Mouse (Mus musculus) spleen, postnatal 14 days (tissue): ENCODE measurements around the gene Bag5.

ENCODE experiments used
- DNase-seq, 2 experiments: peaks; one replicate each; pipeline ENCODE4 v3.0.0; 2021 to 2022; ENCODE audit warnings: low spot score in 2 of 2

Gene Bag5

GRCm38 (mm10) chr12:111698346-111698913, 14.6 kb downstream of the Bag5 start:
- no peak for DNase-seq

GRCm38 (mm10) chr12:111697708-111698107, 15.3 kb downstream of the Bag5 start:
- DNase-seq: no peak

DNA sequence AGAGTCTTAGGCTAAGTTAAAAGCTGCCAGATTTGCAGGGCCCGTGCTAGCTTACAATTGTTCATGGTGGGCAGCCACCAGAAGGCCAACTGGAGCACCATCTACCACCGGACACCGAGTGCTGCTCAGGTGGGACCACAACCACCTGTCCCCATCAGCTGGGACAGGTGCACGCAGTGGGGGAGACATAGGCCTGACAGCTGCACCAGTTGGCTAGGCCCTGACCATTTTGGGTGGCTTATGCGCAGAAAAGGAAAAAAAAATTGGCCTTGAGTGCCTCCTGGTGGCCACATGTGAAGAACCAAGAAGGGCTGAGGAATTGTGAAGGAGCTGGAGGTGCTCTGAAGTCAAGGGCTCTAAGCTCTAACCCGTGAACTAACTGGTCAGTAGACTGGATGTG, 16.8 kb downstream of the Bag5 start:
- DNase-seq: peak in 1 of 2 experiments; percentile 42

DNA sequence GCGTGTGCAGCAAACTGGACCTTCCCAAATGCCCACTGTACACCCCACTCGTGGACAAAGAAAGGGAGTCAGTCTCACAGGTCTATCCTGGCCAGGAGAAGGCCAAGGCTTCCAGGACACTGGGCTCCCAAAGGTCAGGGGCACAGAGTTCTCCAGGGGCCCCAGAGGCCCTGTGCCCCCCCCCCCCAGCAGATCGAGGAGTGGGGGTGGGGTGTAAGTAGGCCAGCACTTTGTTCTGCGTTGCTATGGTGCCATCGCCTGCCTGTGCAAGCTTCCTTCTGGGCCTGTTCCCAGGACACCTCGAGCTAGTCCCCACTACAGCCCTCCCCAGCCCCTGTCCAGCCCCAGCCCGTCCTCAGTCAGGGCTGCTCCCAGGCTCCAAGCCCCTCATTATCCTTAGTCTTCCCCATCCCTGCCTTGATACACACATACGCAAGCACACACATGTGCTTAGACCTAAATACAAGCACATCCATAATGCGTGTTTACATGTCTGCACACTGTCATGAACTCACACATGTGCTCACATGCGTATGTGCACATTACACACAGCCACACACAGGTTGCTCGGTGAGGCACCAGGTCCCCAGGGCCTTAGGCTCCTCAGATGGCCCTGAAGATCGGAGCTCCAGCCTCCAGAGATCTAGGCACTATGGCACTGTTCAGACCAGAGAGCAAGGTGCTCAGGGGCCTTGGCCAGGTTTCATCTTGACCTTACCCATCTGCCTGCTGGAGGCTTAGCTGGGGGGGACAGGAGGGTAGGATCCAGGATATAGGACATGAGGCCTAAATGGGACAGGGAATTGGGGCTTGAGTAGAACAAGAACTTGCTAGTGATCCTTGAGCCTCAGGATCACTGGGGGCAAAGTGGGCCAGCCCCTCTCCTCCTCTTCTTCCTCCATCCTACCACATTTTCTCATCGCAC, 17.9 kb downstream of the Bag5 start:
- DNase-seq: no peak

DNA sequence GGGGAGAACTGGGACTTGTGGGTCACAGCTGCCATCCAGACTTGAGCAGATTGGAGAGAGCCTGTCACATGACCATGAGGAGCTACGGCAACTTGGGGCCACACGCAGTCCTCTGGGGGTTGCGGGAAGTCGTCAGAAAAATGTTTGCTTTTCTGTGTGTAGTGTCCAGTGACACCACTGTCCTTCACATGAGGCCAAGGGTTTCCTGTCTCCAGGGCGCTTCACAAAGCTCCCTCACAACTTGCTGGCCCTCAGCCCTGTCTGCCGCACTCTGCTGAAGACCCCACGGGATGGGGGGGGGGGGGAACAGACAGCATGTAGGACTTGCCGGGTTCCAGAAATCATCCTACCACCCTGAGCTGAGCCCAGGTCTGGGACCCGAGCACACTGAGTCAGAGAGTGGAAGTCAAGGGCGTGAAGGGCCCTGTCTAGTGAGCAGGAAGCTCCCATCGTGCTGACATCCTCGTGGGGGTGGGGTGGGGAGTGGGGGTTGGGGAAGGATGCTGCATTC, 18.7 kb downstream of the Bag5 start:
- DNase-seq: no peak

DNA sequence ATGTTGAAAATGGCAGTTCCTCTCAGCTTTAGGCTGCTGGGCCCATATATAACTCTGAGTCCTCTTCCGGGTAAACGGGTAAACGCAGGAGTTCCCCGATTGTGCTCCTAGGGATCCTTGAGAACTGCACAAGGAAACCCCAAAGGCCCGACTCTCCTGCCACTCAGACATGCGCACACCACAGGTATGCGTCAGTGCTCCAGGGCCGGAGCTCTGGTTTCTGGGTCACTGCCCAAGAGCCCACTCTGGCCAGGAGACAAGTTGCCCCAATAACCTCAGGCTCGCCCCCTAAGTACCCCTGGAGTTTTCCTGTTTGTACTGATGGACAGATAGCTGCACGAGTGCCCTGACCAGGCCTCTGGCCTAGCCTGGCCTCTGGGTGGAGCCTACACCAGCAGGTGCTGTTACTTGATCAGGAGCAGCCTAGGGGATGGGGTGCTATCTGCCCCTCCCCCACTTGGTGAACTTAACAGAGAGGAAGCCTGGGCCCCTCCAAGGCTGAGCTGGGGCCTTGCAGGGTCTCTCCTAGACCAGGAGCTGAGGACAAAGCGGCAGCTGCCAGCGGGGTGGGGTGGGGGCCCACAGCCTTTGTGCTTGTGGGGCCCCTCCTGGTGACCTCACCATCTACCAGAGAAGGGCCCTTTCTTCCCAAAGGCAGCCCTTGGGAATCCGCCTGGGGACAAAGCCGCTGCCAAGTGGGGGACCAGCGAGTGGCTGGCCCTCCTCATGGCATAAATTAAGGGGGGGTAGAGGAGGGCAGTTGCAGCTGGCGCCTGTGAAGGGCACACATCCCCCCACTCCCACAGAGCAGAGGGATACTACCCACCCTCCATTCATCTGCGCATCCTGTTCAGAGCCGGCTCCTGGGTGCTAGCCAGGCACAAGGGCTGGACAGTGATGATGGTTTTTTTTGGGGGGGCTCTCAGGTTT, 19.5 kb downstream of the Bag5 start:
- DNase-seq: no peak

- no peak for DNase-seq
Observed at GRCm38 (mm10) chr12:111692899-111693298, 20.2 kb downstream of the Bag5 start.

GRCm38 (mm10) chr12:111691346-111691872, 21.6 kb downstream of the Bag5 start:
- no peak for DNase-seq

DNA sequence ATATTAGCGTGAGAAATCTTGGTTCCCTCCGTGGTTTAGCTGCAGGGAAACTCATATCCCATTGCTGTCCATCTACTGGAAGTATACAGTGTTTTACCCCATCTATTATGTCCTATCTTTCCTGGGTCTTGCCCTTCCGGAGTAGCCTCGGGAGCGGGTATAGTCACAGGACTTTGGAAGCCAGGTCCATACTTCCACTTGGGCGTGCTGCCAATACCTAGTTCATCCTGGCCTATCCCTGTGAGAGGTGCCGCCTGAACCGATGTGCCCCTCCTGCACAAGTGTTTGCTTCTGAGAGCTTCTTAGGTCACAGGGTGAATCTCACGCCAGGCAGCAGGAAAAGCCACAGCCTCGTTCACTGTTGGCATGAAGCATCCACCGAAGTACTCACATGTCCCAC, 23.6 kb downstream of the Bag5 start:
- DNase-seq: no peak

DNA sequence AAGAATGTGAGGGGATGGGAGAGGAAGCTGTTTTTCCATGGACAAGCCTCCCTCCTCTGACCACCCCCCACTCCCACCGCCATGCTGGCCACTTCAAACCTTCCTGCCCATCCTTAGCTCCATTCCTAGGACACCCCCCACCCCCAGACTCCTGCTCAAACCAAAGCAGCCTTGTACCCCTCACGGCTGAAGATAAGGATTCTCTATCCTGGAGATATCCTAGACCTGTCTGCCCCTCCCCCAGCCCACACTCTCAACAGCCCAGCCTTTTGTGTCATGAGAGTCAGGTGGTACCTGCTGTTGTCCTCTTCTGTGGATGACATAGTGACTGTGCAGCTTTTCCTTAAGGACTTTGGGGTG, 25.0 kb downstream of the Bag5 start:
- no peak for DNase-seq

DNA sequence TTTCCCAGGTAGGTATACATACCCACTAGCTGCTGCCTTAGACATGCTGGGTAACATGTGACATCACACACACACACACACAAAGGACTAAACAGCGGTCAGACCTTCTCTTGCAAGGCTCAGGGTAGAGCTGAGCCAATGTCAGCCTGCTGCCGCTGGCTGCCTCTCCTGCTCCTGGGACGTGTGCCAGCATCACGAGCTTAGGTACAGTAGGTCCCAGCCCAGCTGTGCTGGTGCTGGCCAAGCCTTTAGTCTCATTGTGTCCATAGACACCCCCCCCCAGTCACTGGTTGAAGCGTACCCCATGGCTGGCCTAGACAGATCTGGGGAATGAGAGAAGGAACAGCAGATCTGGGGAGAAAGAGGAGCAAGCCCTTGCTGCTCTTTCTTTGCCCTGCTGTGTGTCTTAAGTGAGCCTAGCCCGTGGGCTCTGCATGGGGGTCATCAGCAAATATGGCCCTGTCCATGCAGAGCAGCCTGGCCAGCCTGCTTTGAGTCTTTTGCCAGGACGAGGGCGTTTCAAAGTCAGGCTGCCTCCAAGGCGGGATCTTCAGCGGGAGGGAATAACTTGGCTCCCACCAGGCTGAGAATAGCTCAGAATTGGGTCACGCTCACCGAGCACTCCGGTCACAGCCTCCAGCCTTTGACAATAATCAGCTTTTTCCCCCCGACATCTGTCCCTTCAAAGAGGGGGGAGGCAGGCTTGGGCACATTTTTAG, 25.5 kb downstream of the Bag5 start:
- DNase-seq: no peak

DNA sequence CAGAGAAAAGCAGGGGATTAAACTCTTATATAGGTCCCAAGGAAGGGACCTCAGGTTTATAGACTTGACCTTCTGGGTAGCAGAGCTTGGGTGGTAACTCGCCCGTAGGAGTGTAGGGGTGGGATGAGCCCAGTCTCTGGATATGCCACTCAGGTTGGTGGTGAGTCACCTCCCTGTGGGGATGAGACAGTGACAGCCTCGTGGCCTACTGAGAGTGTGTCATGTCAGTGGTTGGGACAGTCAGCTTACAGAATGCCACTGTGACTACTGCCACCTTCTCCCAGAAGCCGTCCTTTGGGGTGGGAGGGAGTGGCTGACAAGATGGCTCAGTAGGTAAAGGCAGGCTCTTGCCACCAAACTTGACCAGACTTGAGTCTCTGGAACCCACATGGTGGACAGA, 26.7 kb downstream of the Bag5 start:
- no peak for DNase-seq

DNA sequence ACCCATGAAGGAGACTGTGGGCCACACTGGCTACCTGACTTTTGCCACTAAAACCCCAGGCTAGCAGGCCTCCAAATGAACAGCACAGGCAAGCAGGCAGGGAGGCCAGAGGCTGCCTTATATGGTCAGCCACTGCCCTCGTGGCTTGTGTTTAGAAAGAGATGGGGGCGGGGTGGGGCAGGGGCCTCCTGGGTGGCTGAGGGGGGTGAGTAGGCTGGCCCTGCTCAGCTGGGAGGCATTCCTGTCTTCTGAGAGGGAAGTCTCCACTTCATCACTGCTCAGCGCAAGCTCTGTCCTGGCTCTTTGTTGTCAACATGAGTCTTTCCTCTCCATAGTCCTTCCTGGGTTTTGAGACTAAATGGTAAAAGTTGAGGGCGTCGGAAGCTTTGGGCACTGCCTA, 30.3 kb downstream of the Bag5 start:
- DNase-seq: no peak

- DNase-seq: no peak
Observed at GRCm38 (mm10) chr12:111682003-111682402, 31.1 kb downstream of the Bag5 start.

DNA sequence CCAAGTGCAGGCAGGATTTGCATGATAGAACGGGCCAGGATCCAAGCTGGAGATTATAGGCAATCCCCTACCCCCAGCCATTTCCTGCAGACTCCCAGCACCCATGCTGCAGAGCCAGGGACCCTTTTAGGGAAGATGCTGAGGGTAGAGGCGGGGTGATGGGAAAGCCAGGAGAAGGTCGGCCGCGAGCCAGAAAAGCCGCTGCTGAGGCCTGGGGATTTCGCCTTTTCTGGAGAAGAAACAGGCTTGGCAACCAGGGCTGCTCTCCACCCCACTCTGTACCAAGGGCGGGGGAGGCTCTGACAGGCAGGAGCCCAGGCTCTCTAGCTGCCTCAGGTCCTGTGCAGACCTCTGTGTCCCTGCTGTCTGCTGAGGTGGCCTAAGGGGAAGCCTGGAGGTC, 31.8 kb downstream of the Bag5 start:
- DNase-seq: no peak

DNA sequence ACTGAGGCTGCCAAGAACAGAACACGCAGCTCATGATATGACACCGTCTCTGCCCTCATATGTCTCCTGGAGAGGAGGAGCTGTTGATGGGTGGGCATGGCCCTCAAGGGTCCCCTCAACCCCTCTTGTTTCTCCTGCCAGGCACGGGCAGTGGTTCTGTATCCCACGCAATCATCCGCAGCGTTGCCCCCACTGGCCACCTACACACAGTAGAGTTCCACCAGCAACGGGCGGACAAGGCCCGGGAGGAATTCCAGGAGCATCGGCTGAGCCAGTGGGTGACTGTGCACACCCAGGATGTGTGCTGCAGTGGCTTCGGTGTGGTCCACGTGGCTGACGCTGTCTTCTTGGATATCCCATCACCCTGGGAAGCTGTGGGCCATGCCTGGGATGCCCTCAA, 32.4 kb downstream of the Bag5 start:
- DNase-seq: no peak

DNA sequence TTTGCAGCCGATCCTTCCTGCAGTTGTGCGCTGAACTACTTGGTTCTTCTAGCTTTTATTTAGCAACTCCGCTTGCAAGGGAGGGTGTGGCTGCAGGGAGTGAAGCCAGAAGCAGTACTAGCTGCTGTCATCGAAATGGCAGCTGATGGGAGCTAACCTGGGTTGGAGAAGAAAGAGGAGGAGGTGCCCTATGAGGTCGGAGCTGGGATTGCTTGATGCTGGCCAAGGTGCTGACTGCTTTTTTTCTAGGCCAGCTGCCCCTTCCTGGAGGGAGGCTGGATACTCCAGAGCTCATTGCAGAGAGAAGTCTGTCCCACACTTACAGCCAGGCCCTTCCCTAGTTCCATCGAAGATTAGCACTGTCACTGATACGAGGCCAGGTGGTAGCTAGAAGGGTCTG, 34.1 kb downstream of the Bag5 start:
- no peak for DNase-seq

GRCm38 (mm10) chr12:111678670-111678933, 34.5 kb downstream of the Bag5 start:
- no peak for DNase-seq

- DNase-seq: peak; percentile 67 to 85
Observed at GRCm38 (mm10) chr12:111677882-111678669, 35.0 kb downstream of the Bag5 start, which contains the start of gene Trmt61a. TSS of gene Trmt61a (plus strand) at chr12:111678105.

DNA sequence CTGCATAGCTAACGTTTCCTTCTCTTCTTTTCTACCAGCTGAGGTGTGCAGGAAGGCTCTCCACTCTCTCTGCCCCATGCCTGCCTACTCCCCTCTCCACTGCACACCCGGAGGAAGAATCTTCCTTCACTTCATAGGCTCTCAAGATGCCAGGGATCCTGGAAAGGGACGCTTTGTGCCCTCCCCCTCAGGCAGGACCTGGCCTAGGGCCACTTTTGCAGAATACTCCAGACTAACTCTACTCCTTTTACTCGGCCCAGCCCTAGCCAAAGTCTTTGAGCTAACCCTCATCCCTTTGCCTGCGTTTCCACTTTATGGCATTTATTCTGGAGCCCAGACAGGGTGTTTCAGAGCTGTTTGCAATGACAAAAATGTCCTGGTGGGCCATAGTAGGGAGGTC, 35.6 kb downstream of the Bag5 start:
- DNase-seq: no peak
